Mouse (Mus musculus): ENCODE data around the gene Fam19a2. TPM values are rescaled to one million over a fixed set of nuclear protein-coding genes. Genes with fewer than 3 reads are reported as not detected.

Fam19a2 gene
- not detected in 2 replicates for total RNA-seq (2023)

DNA sequence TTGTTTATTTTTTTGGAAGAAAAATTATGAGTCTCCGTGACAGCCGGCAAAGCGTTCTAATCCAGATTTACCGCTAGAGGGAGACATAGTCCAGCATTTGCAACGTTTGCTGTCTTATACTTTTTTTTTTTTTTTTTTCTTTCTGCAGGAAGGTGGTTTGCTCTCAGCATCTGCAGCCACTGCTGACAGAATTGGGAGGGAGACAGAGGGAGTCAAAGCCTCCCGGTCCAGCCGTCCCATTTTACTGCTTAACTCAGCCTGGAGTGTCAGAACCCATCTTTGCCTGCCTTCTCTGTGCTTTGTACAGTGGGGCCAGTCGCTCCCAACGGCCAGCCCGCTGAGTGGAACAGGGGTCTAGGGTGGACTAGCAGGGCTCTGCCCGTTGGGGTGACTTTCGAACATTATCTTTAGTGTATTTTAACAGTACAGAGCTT, at the start of gene Fam19a2:
Gene Fam19a2 (plus strand): TSS at position 121 of the 434 bp plus-strand sequence.

Other genes starting within 250 kb of the Fam19a2 start
- gene Mon2, start 187.5 kb upstream of the Fam19a2 start, total RNA-seq (2023), result 86.7 and 109 TPM in 2 replicates
- 131 and 170 TPM in 2 replicates for gene Usp15, start 67.0 kb upstream of the Fam19a2 start, total RNA-seq (2023)

All from neutrophil, adult 65 days (primary cell).